Mouse (Mus musculus) left cerebral cortex, adult 8-10 months (tissue): ENCODE results near the gene Cdc20b. TPM values are rescaled to one million over a fixed set of nuclear protein-coding genes. Genes with fewer than 3 reads are reported as not detected.
"Not testable (repeated sequence)": the region's sequence is repeated elsewhere in the genome, so short reads cannot be mapped to it uniquely, and the experiment has no call there.

Experiments
- DNase-seq, 2 experiments: peaks; one replicate each; pipeline ENCODE4 v3.0.0; 2022; ENCODE audit warnings: low spot score in 2 of 2
- total RNA-seq, 4 experiments: library from RNA; stranded (reverse); gene quantifications; 2 replicates each; pipeline ENCODE4 v1.2.4; 2022

Cdc20b gene
- total RNA-seq, result not detected

- peak in 1 of 2 experiments; percentile 19 for DNase-seq
Observed at GRCm38 (mm10) chr13:113034950-113035421, at the start of gene Cdc20b. Cdc20b (plus strand) TSS chr13:113035111.

GRCm38 (mm10) chr13:112985605-112986450 is 49.1 kb upstream of the Cdc20b start:
- no peak for DNase-seq

- DNase-seq, result no peak
Observed at GRCm38 (mm10) chr13:112986451-112986950, 48.4 kb upstream of the Cdc20b start.

- peak; percentile 79 to 93 for DNase-seq
Observed at GRCm38 (mm10) chr13:112987532-112987943, 47.4 kb upstream of the Cdc20b start, which contains the start of gene Ccno. Ccno (plus strand) TSS chr13:112987802.

- DNase-seq, result peak in 1 of 2 experiments; percentile 52
Observed at GRCm38 (mm10) chr13:112987991-112988390, 46.9 kb upstream of the Cdc20b start.

GRCm38 (mm10) chr13:112988866-112989265 is 46.0 kb upstream of the Cdc20b start:
- DNase-seq, result no peak

GRCm38 (mm10) chr13:112989541-112989940 is 45.4 kb upstream of the Cdc20b start:
- DNase-seq, result no peak

- DNase-seq, result no peak
Observed at GRCm38 (mm10) chr13:112990346-112990745, 44.6 kb upstream of the Cdc20b start.

GRCm38 (mm10) chr13:112993531-112994152 is 41.3 kb upstream of the Cdc20b start, which contains the start of gene Mcidas:
Mcidas (plus strand) TSS chr13:112993845.
- no peak for DNase-seq

GRCm38 (mm10) chr13:112994191-112994590 is 40.7 kb upstream of the Cdc20b start:
- DNase-seq, result no peak

- no peak for DNase-seq
Observed at GRCm38 (mm10) chr13:112996407-112996806, 38.5 kb upstream of the Cdc20b start.

- no peak for DNase-seq
Observed at GRCm38 (mm10) chr13:112997369-112997768, 37.5 kb upstream of the Cdc20b start.

- DNase-seq, result peak; percentile 40 to 49
Observed at GRCm38 (mm10) chr13:112998427-112999201, 36.3 kb upstream of the Cdc20b start.

GRCm38 (mm10) chr13:113000090-113000489 is 34.8 kb upstream of the Cdc20b start:
- no peak for DNase-seq

GRCm38 (mm10) chr13:113000576-113001318 is 34.2 kb upstream of the Cdc20b start:
- DNase-seq, result no peak

- no peak for DNase-seq
Observed at GRCm38 (mm10) chr13:113012683-113013082, 22.2 kb upstream of the Cdc20b start.

GRCm38 (mm10) chr13:113013174-113013953 is 21.5 kb upstream of the Cdc20b start:
- DNase-seq, result not testable (repeated sequence)

GRCm38 (mm10) chr13:113021521-113021920 is 13.4 kb upstream of the Cdc20b start:
- no peak for DNase-seq

GRCm38 (mm10) chr13:113022467-113022866 is 12.4 kb upstream of the Cdc20b start:
- DNase-seq, result no peak
